Comparison of ENCODE assay signal across 11 mouse cellular contexts in genomic region chr10:81087021-81087420, GRCm38 (mm10). TPM values are rescaled to one million over a fixed set of nuclear protein-coding genes. Genes with fewer than 3 reads are reported as not detected.
DNase-seq lines count a peak whose midpoint lies in the region; TF ChIP-seq lines count a peak whose summit lies in the region.
"Had no signal": no experiment of that assay in that cellular context is flagged by ENCODE, and none has a peak within 500 bp of the region (broad histone marks: within the 10 kb centered on the region; RNA-seq: fewer than 3 reads in every experiment).

No protein-coding gene starts in this region.

- peak; percentile 23 for DNase-seq in kidney, adult 18-20 months
- DNase-seq in kidney, postnatal 10 days, result no peak
- peak; percentile 36 for DNase-seq in T-cell, adult 2 months (ENCODE audit: low spot score)
- peak; percentile 63 for DNase-seq in lung, postnatal 36 days
- no peak for DNase-seq in urinary bladder, postnatal 10 days (ENCODE audit: low spot score)
- no peak for DNase-seq in adrenal gland, adult 18-20 months (ENCODE audit: low spot score in 2 of 2)
- no peak for DNase-seq in adrenal gland, postnatal 14 days
- DNase-seq: layer of hippocampus, adult 9-11 months had no signal

- H3K27me3 ChIP-seq in C2C12 (ENCODE audit: control insufficient read depth, insufficient read depth, insufficient read length), result no peaks in the 10 kb centered on the region

- no peak overlapping the region for H3K4me3 ChIP-seq in C2C12 (ENCODE audit: insufficient read depth, poor library complexity, severe bottlenecking)
- H3K4me3 ChIP-seq: midbrain, embryonic 10.5 days had no signal

- TF ChIP-seq CTCF in C2C12 (IDR thresholded peaks at IDR 0.05; ENCODE audit: control insufficient read depth, insufficient read depth, insufficient read length), result peak; percentile 11

- H3K79me2 ChIP-seq in C2C12 (ENCODE audit: control insufficient read depth, insufficient read depth), result no peaks in the 10 kb centered on the region

- peaks cover 11% of the 10 kb centered on the region for H3K36me3 ChIP-seq in C2C12 (ENCODE audit: control insufficient read depth, insufficient read depth)

- no peak overlapping the region for H3ac ChIP-seq in C2C12 (ENCODE audit: control insufficient read depth, insufficient read length, low read depth)

- no peaks in the 10 kb centered on the region for H3K79me3 ChIP-seq in C2C12 (ENCODE audit: low read depth)

TF ChIP-seq in C2C12, 6 proteins besides CTCF, POLR2A, EP300 and RAD21:
- no peak for TF ChIP-seq CEBPB (IDR thresholded peaks at IDR 0.05; ENCODE audit: low read depth)
- TF ChIP-seq USF1 (IDR thresholded peaks at IDR 0.05; ENCODE audit: low read depth), result no peak
- TF ChIP-seq MYOD1 (IDR thresholded peaks at IDR 0.05; ENCODE audit: control insufficient read depth, insufficient read length, low read depth), result no peak
- no peak for TF ChIP-seq MYOG (IDR thresholded peaks at IDR 0.05; ENCODE audit: control insufficient read depth, extremely low read depth, insufficient read length)
- no peak for TF ChIP-seq FOSL1 (IDR thresholded peaks at IDR 0.05; ENCODE audit: insufficient read depth, low read length, poor library complexity, severe bottlenecking)
- no peak for TF ChIP-seq MAX (IDR thresholded peaks at IDR 0.05)

RNA-seq across cellular contexts. Expression of gene Creb3l3, which starts 11.7 kb away (rescaled TPM):
- 0.06 TPM for polyA plus RNA-seq in C2C12 (2012; fragmentation: generic; extraction: Trizol)
- 1 to 10 TPM in 1 of 2 experiments, under 1 TPM in 1; 0.93 to 1.3 TPM for total RNA-seq in adrenal gland, adult 18-20 months (2021)
- 2.5 and 26.5 TPM in 2 replicates for total RNA-seq in adrenal gland, postnatal 14 days (2021)
- total RNA-seq: hematopoietic stem cell, adult 5-6 weeks had no signal

RNA-seq across cellular contexts. Expression of gene Thop1, which starts 17.2 kb away (rescaled TPM):
- 67.3 TPM for polyA plus RNA-seq in C2C12 (2012; fragmentation: generic; extraction: Trizol)
- total RNA-seq in adrenal gland, adult 18-20 months (2021), result 10 to 100 TPM; 34.0 to 64.4 TPM
- total RNA-seq in adrenal gland, postnatal 14 days (2021), result 56.0 and 60.6 TPM in 2 replicates

RNA-seq across cellular contexts. Expression of gene Map2k2, which starts 18.7 kb away (rescaled TPM):
- 92.2 TPM for polyA plus RNA-seq in C2C12 (2012; fragmentation: generic; extraction: Trizol)
- 100 to 1,000 TPM; 165 to 179 TPM for total RNA-seq in adrenal gland, adult 18-20 months (2021)
- total RNA-seq in adrenal gland, postnatal 14 days (2021), result 161 and 163 TPM in 2 replicates

RNA-seq across cellular contexts. Expression of gene Sgta, which starts 27.0 kb away (rescaled TPM):
- 154 TPM for polyA plus RNA-seq in C2C12 (2012; fragmentation: generic; extraction: Trizol)
- 100 to 1,000 TPM; 220 to 229 TPM for total RNA-seq in adrenal gland, adult 18-20 months (2021)
- 212 and 215 TPM in 2 replicates for total RNA-seq in adrenal gland, postnatal 14 days (2021)

RNA-seq across cellular contexts. Expression of gene Zbtb7a, which starts 48.0 kb away (rescaled TPM):
- polyA plus RNA-seq in C2C12 (2012; fragmentation: generic; extraction: Trizol), result 19.9 TPM
- total RNA-seq in adrenal gland, adult 18-20 months (2021), result 10 to 100 TPM; 65.3 to 84.8 TPM
- total RNA-seq in adrenal gland, postnatal 14 days (2021), result 66.9 and 73.8 TPM in 2 replicates

Comparison
In these comparisons a context has a peak if more than half of its experiments do, and no peak if none do; other contexts are left out.
1. DNase-seq: peak in kidney, adult 18-20 months (single experiment), T-cell, adult 2 months (single experiment) and lung, postnatal 36 days (single experiment); none in kidney, postnatal 10 days (single experiment), urinary bladder, postnatal 10 days (single experiment), adrenal gland, adult 18-20 months (0 of 2) and adrenal gland, postnatal 14 days (single experiment).